Mouse (Mus musculus): Measurements from ENCODE around the gene Drd1.

DNA sequence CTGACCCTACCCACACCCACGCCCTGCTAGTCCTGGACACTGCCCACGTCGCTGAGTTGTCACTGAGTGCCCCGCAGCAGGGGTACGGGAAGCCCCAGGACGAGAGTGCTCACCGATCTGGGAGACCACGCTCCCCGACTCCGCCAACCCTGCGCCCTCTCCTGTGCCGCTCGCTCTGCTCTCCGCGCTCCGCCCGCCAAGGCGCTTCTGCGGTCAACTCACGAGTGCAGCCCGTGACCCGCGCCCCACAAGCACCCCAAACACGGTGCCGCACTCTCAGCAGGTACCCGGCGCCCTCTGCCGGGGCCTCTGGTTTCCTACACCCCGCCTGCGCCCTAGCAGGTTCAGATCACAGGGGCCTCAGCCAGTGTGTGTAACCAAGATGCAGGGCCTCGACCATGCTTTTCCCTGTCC, at the start of gene Drd1:
- TF ChIP-seq CTCF (IDR thresholded peaks at IDR 0.05; ENCODE audit: insufficient read depth, low read length) = 0 out of 2 replicates have a peak, but pooled peaks have one; percentile 7
- no peak for TF ChIP-seq POLR2A (IDR thresholded peaks at IDR 0.05; ENCODE audit: borderline replicate concordance, extremely low read depth, low read depth, low read length)
